Mouse (Mus musculus) liver, embryonic 14.5 days (tissue): ENCODE measurements around the gene Tomm34.

ENCODE experiments used
- CTCF ChIP-seq: IDR thresholded peaks from 2 replicates; pipeline ENCODE4 v1.5.1; 2016; ENCODE audit warnings: antibody characterized with exemption, low read depth, control low read depth
- EP300 ChIP-seq: IDR thresholded peaks from 2 replicates; pipeline ENCODE4 v1.6.1; 2016; ENCODE audit warnings: antibody characterized with exemption, low read depth

DNA sequence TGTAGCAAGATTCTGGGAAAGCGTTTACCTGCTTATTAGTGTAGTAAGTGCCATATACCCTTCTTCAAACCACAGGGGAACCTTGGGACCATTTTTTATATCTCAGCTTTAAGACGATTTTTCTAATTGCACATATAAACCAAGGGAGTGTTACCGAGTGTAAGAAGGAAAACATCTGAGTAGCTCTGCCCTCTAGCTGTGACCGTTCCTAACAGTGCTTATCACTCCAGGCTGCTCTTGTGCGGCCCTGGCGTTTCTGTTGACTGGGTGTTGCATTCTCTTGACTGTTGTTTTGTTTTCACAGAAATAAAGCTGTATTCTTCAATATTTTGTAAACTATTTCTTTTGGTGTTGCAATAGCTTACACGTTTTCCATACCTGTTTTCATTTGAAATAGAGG, 23.2 kb upstream of the Tomm34 start:
- TF ChIP-seq CTCF (no peak), EP300 (no peak)
